Mouse (Mus musculus) neural tube, embryonic 10.5 days (tissue): ENCODE measurements around the gene Cntn4.
"Not testable (repeated sequence)": the region's sequence is repeated elsewhere in the genome, so short reads cannot be mapped to it uniquely, and the experiment has no call there.

Source experiments
- DNase-seq: peaks from one replicate; pipeline ENCODE4 v3.0.0-alpha.2; 2017; ENCODE audit warnings: low spot score; ENCODE audit errors: extremely low spot score

The Cntn4 gene

GRCm38 (mm10) chr6:106328987-106329386 is 651.5 kb downstream of the Cntn4 start:
- DNase-seq: no peak

- DNase-seq: no peak
Observed at GRCm38 (mm10) chr6:106329636-106330035, 652.2 kb downstream of the Cntn4 start.

DNA sequence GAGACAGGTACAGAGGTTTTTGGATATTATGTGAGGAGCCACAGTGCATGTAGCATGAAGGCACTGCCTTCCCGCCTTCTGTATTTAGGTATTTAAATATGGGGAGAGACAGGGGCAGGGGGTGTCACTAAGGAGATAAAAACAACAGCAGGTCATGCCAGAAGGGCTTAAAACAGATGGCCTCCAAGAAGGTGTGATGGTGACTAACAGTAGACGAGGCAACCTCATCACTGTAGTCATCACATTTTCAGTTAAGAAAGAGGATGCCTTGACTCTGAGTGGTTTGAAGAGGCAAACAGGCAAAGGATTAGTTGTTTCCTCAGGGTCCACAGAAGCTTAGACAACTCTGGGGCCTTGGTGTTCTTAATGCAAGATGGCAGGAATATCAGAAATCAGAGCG is 655.0 kb downstream of the Cntn4 start:
- no peak for DNase-seq

- no peak for DNase-seq
Observed at GRCm38 (mm10) chr6:106332933-106333332, 655.5 kb downstream of the Cntn4 start.

DNA sequence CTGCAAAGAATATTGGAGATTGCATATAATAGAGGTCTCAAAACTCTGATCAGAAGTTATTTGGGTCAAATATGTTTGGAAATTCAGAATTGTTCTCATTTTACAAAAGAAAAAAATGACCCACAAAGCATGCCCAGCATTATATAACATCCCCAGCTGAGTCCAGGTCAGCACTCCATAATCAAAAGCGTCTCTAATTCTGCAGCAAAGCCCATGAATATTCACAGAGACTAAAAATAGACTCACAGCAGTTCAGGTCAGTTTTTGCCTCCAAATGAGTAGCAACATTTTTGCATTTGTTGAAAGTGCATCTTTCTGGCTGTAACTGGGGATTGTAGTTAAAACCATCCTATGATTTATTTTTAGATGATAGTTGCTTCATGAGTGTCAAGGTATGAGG is 657.6 kb downstream of the Cntn4 start:
- no peak for DNase-seq

DNA sequence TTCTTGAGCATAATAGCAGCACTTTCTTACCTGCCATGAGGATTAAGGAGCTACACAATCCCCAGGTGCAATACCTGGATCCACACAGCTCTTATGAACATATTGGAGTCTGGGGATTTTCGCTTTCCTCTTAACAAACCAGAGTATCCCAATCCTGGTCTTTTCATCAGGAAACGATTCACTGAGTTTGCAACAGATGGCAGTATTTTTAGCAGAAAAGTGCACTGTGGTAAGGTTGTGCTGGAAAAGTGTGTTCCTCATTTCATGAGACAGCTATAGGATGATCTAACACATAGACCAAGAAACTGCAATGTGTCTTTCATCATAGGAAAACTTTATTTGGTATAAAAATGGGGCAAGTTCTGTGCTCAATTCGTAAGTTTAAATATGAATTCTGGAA is 659.3 kb downstream of the Cntn4 start:
- no peak for DNase-seq

GRCm38 (mm10) chr6:106337829-106338228 is 660.4 kb downstream of the Cntn4 start:
- DNase-seq: no peak

- DNase-seq: no peak
Observed at GRCm38 (mm10) chr6:106341114-106341513, 663.7 kb downstream of the Cntn4 start.

DNA sequence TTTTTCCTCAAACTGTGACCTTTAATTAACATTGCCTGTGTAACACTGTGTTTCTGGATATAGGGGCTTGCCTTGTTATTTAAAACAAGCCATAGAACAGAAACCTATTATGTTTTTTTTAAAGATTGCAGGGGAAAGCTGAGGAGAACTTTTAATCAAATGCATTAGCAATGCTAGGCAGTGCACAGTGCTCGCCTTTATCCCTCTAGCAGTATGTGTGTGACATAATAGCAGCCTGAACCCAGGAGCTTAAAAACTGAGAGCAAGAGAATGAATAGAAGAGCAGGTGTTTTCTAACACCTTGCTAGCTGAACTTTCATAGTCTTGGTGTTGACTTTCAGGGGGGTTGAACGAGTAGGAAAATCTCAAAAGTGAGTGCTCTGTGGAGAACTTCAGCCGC is 672.6 kb downstream of the Cntn4 start:
- DNase-seq: no peak

- no peak for DNase-seq
Observed at GRCm38 (mm10) chr6:106351389-106351788, 673.9 kb downstream of the Cntn4 start.

DNA sequence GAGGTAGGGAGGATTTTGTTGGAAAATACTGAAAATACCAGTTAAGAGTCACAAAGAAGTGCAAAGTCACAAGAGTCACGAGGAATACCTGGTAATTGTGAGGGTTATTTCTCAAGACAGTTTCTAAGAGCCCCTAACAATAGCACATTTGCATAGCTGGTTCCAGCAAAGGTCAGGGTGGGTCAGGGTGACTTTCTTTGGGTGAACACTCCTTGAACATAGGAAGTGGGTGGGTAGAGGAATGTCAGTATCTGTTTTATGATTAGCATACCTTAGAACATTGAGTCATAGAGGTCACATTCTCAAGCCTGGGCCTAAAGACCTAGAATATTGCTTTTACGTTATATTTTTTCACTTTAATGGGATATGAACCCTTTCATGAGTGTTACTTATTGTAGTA is 681.3 kb downstream of the Cntn4 start:
- DNase-seq: not testable (repeated sequence)

DNA sequence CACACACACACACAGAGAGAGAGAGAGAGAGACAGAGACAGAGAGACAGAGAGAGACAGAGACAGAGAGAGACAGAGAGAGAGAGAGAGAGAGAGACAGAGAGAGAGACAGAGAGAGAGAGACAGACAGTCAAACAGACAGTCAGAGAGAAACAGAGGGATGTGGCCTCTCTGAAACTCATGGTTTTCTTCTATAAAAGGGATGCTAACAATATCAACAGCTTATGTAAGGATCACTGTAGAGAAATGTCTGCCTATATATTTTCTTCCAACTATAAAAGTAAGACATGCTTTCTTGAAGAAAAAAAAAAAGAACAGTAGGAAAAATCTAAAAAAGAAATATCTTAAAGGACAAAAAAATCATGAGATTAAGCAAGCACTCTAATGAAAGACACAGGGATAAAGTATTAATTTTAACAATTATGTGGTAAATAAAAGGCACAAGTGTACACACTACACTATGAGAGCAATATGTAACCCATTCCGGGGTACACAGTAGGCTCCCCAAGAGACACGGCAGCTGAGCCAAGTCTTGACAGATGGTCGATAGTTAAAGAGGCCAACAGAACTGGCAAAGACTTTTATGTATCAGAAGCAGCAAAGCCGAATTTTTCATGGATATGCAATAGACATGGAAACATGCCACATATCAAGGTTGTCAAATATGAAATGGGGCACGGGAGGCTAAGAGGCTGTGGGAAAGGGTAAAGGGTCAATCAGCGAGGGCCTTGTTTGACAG is 704.0 kb downstream of the Cntn4 start:
- DNase-seq: no peak

GRCm38 (mm10) chr6:106387833-106388406 is 710.5 kb downstream of the Cntn4 start:
- no peak for DNase-seq

DNA sequence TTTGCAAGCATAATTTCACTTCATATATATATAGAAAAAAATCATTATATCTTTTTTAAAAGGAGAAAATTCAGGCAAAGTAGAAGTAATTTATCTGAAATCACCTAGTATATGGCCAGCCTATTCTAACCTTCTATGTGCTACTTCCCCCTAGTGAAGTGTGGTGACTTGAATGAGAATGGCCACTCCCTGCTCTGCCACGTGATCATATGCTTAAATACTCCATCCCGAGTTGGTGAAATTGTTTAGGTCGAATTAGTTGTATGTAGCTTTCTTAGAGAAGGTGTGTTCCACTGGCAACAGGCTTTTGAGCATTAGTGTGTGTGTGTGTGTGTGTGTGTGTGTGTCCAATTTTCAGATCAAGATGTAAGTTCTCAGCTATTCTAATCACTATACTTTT is 730.6 kb downstream of the Cntn4 start:
- DNase-seq: no peak

GRCm38 (mm10) chr6:106408634-106409033 is 731.2 kb downstream of the Cntn4 start:
- no peak for DNase-seq

- no peak for DNase-seq
Observed at GRCm38 (mm10) chr6:106422947-106423346, 745.5 kb downstream of the Cntn4 start.

DNA sequence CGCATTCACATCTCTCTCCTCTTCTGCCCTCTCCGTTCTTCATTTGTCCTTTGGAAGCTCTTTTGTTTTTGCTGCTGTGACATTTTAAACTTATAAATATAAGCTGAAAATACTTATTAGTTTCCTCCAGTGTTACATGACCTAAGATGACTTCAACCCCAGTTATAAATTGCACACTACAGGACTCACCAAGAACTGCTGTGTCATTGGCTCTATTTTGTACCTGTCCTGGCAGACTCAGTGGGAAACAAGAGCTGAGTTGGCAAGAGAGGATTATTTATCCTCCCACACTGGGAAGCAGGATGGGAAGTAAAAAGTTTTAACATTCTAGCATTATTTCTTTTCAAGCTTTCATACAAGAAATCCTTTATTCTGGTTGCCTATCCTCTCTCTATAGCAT is 746.0 kb downstream of the Cntn4 start:
- no peak for DNase-seq

GRCm38 (mm10) chr6:106426615-106427014 is 749.2 kb downstream of the Cntn4 start:
- DNase-seq: no peak

- no peak for DNase-seq
Observed at GRCm38 (mm10) chr6:106431466-106431865, 754.0 kb downstream of the Cntn4 start.

DNA sequence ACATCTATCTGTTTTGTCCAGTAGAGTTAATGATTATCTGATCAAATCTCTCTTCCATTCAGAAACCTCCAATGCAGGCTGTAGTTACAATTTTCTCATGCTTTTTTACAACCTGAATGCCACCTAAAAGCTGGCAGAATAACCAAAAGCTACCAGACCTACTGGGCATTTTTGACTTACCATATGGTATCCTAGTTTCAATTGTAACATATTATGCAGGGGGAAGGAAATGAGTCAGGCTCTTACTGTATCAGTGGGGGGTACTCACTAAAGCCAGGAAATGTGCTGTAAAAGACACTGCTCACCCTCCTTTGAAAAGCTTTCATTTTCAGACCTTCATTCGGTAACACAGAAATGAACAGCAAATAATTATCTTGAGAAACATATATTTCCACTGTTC is 763.3 kb downstream of the Cntn4 start:
- no peak for DNase-seq

GRCm38 (mm10) chr6:106441246-106441645 is 763.8 kb downstream of the Cntn4 start:
- no peak for DNase-seq

- no peak for DNase-seq
Observed at GRCm38 (mm10) chr6:106454131-106454838, 776.8 kb downstream of the Cntn4 start.

DNA sequence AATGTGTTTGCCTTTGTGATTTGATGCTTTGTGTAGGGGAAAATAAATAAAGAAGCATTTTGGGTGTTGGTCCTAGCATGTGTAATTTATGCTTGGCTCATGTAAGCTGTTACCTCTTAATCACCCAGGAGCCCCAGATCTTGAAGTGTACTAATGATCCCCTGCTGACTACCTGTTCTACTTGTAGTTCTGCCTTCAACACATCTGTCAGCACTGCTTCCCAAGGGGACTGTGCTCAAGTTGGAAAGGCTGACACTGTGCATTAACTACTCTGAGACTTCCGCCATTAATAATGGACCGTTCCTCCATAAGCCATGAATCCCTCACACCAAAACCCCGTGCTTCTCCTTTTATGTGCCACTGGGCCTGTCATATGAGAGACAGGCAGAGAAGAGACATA is 778.2 kb downstream of the Cntn4 start:
- DNase-seq: no peak
